Mouse (Mus musculus) cortical plate, adult 2 months (tissue): ENCODE results near the gene Olfr270.

Experiments used
- CTCF ChIP-seq: fragments of 200-500 bp; IDR thresholded peaks from 2 replicates; pipeline ENCODE4 v1.5.1; 2011; ENCODE audit warnings: mild to moderate bottlenecking, control low read depth, low read length; ENCODE audit not compliant: insufficient read depth; ENCODE audit errors: extremely low read depth
- POLR2A ChIP-seq: fragments of 200-500 bp; IDR thresholded peaks from 2 replicates; pipeline ENCODE4 v1.6.1; 2011; ENCODE audit warnings: mild to moderate bottlenecking, low read length, control low read depth; ENCODE audit not compliant: insufficient read depth; ENCODE audit errors: extremely low read depth

GRCm38 (mm10) chr4:52919078-52919477 lies 45.3 kb upstream of the Olfr270 start, which contains the start of gene Olfr272:
- TF ChIP-seq CTCF (no peak), POLR2A (no peak)
